Mouse (Mus musculus): Measurements from ENCODE around the gene Eid2b. TPM values are rescaled to one million over a fixed set of nuclear protein-coding genes. Genes with fewer than 3 reads are reported as not detected.

The Eid2b gene
- polyA plus RNA-seq, 1 experiment from 2014 or later = 36.9 TPM

DNA sequence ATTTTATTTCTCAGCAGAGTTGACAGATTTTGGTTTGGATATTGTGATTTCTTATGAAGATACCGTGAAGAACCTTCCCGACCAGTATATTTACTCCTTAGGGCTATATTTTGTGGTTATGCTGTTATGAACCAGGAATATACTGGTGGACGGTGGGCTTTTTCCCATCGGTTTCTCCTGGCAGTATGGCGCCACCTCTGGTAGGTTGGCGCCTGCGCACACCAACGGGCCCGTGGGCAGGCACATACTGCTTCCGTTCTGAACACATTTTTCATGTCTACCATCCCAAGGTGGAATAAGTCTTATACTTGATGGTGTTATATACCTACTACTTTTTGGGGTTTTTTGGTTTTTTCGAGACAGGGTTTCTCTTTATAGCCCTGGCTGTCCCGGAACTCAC, 8.2 kb upstream of the Eid2b start:
- Histone ChIP-seq H3K9me3 (no peaks in the 10 kb centered on the region), H3K27me3 (0 out of 2 replicates have a peak, but pooled peaks cover 5% of the 10 kb centered on the region), H3K4me3 (peak overlapping the region; percentile 99), H3K27ac (no peak overlapping the region), H3K36me3 (peaks cover 37% of the 10 kb centered on the region), H3K9ac (no peak overlapping the region), H3K4me2 (peak overlapping the region; percentile 86; the same call in 1 of the 2 replicates), H3K4me1 (replicated peaks) (peaks cover 18% of the 10 kb centered on the region)
- WGBS = 94% methylated on average over 12 of the region's 12 CpGs
- ATAC-seq (ENCODE audit: low FRiP score) = no peak

DNA sequence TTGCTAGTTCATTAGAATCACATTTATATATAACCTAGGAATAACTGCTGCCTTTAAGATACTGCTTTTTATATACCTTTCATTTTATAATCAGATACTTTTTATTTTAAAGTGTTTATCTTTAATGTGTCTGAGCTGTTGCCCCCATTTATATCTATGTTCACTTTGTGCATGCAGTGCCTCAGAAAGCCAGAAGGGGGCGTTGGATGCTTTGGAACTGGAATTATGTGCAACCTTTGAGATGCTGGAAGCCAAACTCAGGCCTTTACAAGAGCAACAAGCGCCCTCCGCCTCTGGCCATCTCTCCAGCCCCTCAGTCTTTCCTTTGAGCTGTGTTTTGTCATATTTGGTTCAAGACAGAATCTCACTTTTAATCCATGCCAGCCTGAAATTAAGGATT, 5.8 kb upstream of the Eid2b start:
- Histone ChIP-seq H3K9me3 (no peaks in the 10 kb centered on the region), H3K4me3 (no peak overlapping the region), H3K36me3 (peaks cover 41% of the 10 kb centered on the region), H3K27me3 (no peaks in the 10 kb centered on the region), H3K4me2 (no peak overlapping the region), H3K27ac (no peak overlapping the region), H3K9ac (no peak overlapping the region), H3K4me1 (replicated peaks) (peaks cover 18% of the 10 kb centered on the region)
- WGBS = 73% methylated on average over 3 of the region's 3 CpGs
- no peak for ATAC-seq (ENCODE audit: low FRiP score)

DNA sequence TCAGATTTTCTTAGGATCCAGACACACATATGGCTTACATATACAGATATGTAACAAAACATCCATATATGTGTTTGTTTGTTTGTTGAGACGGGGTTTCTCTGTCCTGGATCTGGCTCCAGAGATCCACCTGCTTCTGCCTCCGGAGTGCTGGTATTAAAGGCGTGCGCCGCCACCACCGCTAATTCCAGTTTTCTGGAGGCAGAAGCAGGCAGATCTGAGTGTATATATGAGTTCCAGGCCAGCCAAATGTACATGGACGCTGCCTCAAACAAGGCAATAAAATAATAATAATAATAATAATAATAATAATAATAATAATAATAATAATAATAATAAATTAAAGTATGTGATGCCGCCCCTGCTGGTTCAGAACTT, 313 bp upstream of the Eid2b start:
- Histone ChIP-seq H3K4me1 (replicated peaks) (peaks cover 21% of the 10 kb centered on the region), H3K36me3 (peaks cover 25% of the 10 kb centered on the region), H3K9ac (no peak overlapping the region), H3K9me3 (no peaks in the 10 kb centered on the region), H3K27ac (no peak overlapping the region), H3K4me2 (no peak overlapping the region), H3K4me3 (no peak overlapping the region), H3K27me3 (no peaks in the 10 kb centered on the region)
- WGBS = 63% methylated on average over 8 of the region's 8 CpGs
- no peak for ATAC-seq (ENCODE audit: low FRiP score)

DNA sequence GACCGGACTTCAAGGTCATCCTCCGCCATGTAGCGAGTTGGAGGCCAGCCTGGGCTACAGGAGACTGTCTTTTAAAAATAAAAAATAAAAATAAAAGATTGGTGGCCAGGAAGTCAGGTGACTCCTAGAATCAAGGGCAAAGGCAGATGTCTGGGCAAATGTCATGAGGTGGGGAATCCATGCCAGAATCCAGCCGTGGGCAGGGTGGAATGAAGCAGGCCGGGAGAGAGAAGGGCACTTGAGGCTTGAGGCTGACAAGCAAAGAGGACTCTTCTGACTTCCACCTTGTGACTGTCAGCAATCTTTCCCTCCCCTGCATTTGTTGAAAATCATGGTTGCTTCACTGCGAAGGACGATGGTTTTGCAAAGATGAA, 727 bp downstream of the Eid2b start:
- Histone ChIP-seq H3K9me3 (no peaks in the 10 kb centered on the region), H3K27me3 (no peaks in the 10 kb centered on the region), H3K4me2 (peak overlapping the region; percentile 86), H3K4me3 (peak overlapping the region; percentile 69), H3K27ac (peak overlapping the region; percentile 91), H3K36me3 (peaks cover 15% of the 10 kb centered on the region), H3K4me1 (replicated peaks) (peaks cover 21% of the 10 kb centered on the region), H3K9ac (peak overlapping the region; percentile 91)
- ATAC-seq (ENCODE audit: low FRiP score) = no peak
- 85% methylated on average over 7 of the region's 7 CpGs for WGBS

DNA sequence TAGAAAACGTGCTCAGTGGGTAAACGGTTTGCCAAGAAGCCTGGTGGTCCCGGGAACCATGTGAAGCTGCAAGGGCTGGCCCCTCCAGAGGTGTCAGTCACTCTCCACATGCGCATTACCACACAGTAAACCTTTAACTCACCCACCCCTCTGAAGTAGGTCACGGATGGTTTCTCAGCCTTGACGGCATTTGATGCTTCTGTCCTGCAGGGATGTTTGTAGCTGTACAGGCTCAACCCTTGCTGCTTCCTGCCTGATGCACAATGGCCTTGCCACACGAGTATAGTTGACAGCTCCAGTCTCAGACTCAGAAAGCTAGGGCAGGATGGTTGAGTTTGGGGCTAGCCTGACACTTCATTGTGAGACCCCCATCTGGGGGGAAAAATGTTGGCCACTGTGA, 3.1 kb downstream of the Eid2b start:
- no peak overlapping the region for H3K4me3 ChIP-seq
- H3K36me3 ChIP-seq = 0 out of 2 replicates have a peak, but pooled peaks cover 7% of the 10 kb centered on the region
- H3K9me3 ChIP-seq = no peaks in the 10 kb centered on the region
- no peak for ATAC-seq (ENCODE audit: low FRiP score)
- no peak overlapping the region for H3K27ac ChIP-seq
- 85% methylated on average over 7 of the region's 7 CpGs for WGBS
- H3K4me1 ChIP-seq (replicated peaks) = peaks cover 21% of the 10 kb centered on the region
- no peaks in the 10 kb centered on the region for H3K27me3 ChIP-seq
- H3K9ac ChIP-seq = no peak overlapping the region
- H3K4me2 ChIP-seq = no peak overlapping the region

DNA sequence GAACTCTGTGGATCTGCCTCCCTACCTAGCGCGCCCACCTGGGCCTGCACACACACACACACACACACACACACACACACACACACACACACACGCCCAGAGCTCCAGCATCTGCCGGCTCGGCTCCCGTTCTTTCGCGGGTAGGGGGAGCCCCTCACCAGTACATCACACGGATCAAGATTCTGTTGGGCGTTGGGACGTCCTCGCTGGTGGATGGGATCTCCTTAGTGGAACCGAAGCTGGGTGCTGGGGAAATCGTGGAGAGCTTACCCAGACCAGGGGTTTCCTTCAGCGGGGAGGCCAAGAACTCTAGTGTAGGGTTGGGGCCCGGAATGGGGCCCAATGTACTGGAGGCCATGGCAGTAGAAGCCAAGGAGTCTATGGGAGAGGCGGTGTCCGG, 12.6 kb downstream of the Eid2b start:
- WGBS = 1% methylated on average over 16 of the region's 18 CpGs
- Histone ChIP-seq H3K4me2 (peak overlapping the region; percentile 53), H3K4me3 (peak overlapping the region; percentile 30), H3K27ac (no peak overlapping the region), H3K4me1 (replicated peaks) (peaks cover 38% of the 10 kb centered on the region), H3K9ac (peak overlapping the region; percentile 51; the same call in 1 of the 2 replicates), H3K36me3 (no peaks in the 10 kb centered on the region), H3K9me3 (no peaks in the 10 kb centered on the region), H3K27me3 (peaks cover 72% of the 10 kb centered on the region)
- ATAC-seq (ENCODE audit: low FRiP score) = no peak

DNA sequence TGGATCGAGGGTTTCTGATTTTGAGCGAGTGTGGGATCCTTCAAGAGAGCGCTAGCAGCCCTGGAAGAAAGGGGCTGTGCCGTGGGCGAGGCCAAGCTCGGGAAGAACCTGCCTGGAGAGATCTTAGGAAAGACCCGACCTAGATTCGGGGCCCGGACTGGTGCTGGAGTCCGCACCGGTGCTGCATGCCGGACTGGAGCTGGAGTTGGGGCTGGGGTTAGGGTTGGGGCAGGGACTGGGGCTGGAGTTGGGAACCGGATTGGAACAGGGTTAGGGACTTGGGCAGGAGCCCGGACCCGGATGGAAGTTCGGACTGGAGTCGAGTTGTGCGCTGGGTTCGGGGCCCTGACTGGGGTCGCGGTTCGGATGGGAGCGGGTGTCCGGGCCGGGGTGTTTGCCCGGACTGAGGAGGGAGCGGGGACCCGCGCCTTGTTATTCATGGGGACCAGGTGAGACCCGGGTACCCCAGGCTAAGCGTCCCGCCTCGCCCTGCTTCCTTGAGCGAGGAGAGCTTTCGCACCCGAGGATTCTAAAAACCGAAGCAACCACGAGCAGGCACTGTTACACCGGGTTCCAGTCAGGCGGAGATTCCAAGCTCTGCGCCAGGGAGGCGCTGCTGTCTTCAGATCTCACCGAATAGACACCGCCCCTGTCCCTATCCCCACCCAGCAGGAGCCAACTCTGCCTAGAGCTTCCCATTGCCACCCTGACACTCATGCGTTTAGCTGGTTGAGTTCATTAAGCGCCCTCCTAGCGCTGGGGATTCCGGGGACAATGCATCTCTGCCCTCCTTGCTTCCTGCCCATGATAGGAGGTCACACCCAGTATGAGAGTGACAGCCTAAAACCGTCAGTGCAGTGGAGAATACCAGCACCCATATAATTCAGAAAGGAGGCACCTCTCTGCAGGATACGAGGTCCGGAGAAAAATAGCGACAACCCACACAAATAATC, 13.4 kb downstream of the Eid2b start, which contains the start of gene Selenov:
Selenov (minus strand) TSS at position 549 of the 953 bp plus-strand sequence.
- WGBS = under 1% methylated on average over 52 of the region's 52 CpGs
- Histone ChIP-seq H3K9me3 (no peaks in the 10 kb centered on the region), H3K4me2 (peak within 1 kb of the TSS; percentile 53), H3K27me3 (peaks cover 78% of the 10 kb centered on the region), H3K4me3 (peak within 1 kb of the TSS; percentile 30), H3K27ac (no peak within 1 kb of the TSS), H3K4me1 (replicated peaks) (peaks cover 39% of the 10 kb centered on the region), H3K9ac (peak within 1 kb of the TSS; percentile 51), H3K36me3 (no peaks in the 10 kb centered on the region)
- 0 out of 2 replicates have a peak, but pooled peaks have one; percentile 49 for ATAC-seq (ENCODE audit: low FRiP score)

DNA sequence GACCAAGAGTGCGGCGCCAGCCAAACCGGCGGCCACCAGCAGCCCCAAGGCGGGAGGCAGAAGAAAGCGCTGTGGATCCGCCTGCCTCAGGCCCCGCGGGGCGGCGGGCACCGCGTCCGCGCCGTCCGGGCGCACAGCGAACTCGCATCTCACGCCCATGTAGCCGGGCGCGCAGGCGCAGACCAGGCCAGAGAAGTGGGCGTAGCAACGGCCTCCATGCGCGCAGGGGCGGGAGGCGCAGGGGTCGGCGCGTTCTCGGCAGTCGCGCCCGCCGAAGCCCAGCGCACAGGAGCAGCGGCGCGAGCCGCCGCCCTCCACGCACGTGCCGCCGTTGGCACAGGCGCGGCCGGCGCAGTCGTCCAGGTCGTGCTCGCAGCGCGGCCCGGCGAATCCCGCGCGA, 16.9 kb downstream of the Eid2b start:
- H3K4me2 ChIP-seq = peak overlapping the region; percentile 76
- H3K4me1 ChIP-seq (replicated peaks) = peaks cover 44% of the 10 kb centered on the region
- H3K27ac ChIP-seq = no peak overlapping the region
- under 1% methylated on average over 63 of the region's 63 CpGs for WGBS
- H3K36me3 ChIP-seq = no peaks in the 10 kb centered on the region
- H3K4me3 ChIP-seq = peak overlapping the region; percentile 56
- peak; percentile 67 for ATAC-seq (ENCODE audit: low FRiP score)
- H3K9ac ChIP-seq = peak overlapping the region; percentile 73
- H3K27me3 ChIP-seq = peaks cover 76% of the 10 kb centered on the region
- no peaks in the 10 kb centered on the region for H3K9me3 ChIP-seq

DNA sequence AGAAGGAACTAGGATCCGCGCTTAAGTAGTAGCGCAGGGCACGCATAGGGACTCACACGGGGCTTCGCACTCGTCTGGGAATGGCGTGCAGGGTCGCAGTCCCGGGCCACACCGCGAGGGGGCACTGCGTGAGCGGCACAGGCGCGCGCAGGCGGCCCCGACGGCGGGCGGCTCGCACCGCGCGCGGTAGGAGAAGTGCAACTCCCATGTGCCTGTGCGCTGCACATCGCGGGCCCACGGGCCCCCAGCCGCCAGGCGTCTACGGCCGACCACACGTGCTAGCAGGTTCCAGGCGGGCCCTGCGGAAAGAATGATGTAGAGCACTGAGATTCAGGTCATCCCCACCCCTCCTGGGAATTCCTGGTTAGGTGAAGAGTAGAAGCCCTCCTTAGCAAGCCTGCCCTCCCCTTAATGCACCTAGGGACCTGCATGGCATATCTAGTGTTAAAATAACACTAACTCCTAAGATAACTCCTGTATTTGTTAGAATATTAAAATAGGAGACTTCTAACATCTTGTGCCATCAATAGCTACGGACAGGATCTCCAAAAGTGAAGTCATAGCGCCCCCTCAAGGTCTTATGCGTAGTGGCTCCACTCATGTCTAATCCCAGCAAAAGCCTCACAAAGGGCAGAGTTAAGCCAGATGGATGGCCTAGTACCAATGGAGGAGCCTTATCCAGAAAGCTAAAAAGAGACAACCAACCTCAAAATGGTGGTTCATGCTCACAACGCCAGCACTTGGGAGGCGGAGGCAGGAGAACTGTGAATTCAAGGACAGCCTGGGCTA, 21.5 kb downstream of the Eid2b start:
- no peaks in the 10 kb centered on the region for H3K36me3 ChIP-seq
- peak overlapping the region; percentile 51 for H3K4me3 ChIP-seq
- 0 out of 2 replicates have a peak overlapping the region, but pooled peaks have one; percentile 20 for H3K27ac ChIP-seq
- H3K9ac ChIP-seq = peak overlapping the region; percentile 46; the same call in 1 of the 2 replicates
- peak overlapping the region; percentile 67 for H3K4me2 ChIP-seq
- H3K27me3 ChIP-seq = peaks cover 41% of the 10 kb centered on the region
- H3K4me1 ChIP-seq (replicated peaks) = peaks cover 51% of the 10 kb centered on the region
- WGBS = 10% methylated on average over 43 of the region's 43 CpGs
- no peaks in the 10 kb centered on the region for H3K9me3 ChIP-seq
- no peak for ATAC-seq (ENCODE audit: low FRiP score)

DNA sequence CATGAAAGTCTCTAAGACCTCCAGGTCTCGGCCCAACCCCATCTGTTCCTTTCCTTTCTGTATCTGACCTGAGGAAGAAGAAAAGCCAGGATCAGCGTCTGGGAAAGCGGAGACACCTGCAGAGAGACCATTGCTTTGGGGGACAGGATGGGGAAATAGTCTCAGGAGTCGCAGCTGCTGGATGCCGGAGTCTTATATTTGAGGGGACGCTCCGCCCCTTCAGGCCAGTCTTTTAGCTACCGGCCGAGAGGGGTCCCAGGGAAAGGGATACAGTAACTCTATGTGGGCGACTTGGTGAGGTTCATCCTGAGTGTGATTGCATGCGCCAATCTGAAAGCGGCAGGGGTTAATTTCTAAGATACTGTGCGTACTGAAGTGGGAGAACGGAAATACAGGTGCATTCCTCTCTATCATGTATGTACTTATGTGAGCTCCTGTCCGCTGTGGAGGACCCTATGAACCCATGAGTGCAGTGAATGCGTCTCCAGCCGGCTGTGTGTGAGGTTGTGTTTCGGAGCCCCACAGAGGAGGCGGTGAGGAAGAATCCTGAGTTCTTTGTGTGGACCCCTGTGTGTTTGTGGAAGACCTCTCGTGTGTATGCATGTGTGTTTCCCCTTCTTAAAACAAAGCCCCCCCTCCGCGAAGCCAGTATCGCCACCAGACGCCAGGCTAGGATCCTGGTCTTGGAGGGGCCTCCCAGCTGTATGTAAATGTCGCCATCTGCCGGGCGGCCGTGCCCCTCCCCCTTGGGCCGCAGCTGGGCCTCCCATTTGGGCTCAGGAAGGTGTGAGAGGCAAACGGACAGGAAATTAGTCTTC, 24.3 kb downstream of the Eid2b start, which contains the start of gene Dll3:
Dll3 (minus strand) TSS at position 623 of the 818 bp plus-strand sequence.
- peak within 1 kb of the TSS; percentile 78 for H3K9ac ChIP-seq
- peak within 1 kb of the TSS; percentile 86 for H3K27ac ChIP-seq
- WGBS = under 1% methylated on average over 30 of the region's 30 CpGs
- H3K4me3 ChIP-seq = peak within 1 kb of the TSS; percentile 51
- no peaks in the 10 kb centered on the region for H3K9me3 ChIP-seq
- ATAC-seq (ENCODE audit: low FRiP score) = peak; percentile 67
- H3K27me3 ChIP-seq = peaks cover 24% of the 10 kb centered on the region
- peak within 1 kb of the TSS; percentile 67 for H3K4me2 ChIP-seq
- H3K36me3 ChIP-seq = peaks cover 22% of the 10 kb centered on the region
- H3K4me1 ChIP-seq (replicated peaks) = peaks cover 39% of the 10 kb centered on the region

DNA sequence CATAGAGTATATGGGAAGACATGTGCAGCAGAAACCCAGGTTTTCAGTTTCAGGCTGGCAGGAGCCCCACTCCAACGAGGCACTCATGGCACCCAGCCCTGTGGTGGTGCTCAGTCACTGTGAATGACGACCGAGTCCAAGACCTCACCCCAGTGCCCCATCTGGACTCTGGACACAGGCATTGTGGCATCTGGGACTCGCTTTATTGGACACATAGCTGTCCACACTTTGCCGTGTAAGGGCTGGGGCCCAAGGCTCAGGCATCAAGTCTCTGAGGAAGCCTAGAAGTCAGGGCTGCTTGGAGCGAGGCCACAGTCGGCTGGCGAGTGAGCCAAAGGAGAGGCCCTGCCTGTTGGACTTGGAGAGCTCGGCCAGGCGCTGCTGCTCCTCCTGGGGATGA, 28.1 kb downstream of the Eid2b start:
- Histone ChIP-seq H3K9ac (no peak overlapping the region), H3K4me1 (replicated peaks) (peaks cover 31% of the 10 kb centered on the region), H3K36me3 (peaks cover 56% of the 10 kb centered on the region), H3K27me3 (no peaks in the 10 kb centered on the region), H3K27ac (no peak overlapping the region), H3K9me3 (no peaks in the 10 kb centered on the region), H3K4me2 (no peak overlapping the region), H3K4me3 (no peak overlapping the region)
- 86% methylated on average over 10 of the region's 10 CpGs for WGBS
- no peak for ATAC-seq (ENCODE audit: low FRiP score)

Data from hindbrain, embryonic 13.5 days (tissue).